Mouse (Mus musculus): ENCODE data around the gene Itln1.

- TF ChIP-seq CTCF (IDR thresholded peaks at IDR 0.05; ENCODE audit: extremely low read depth, insufficient read depth, insufficient read length, insufficient replicate concordance) (no peak), POLR2A (IDR thresholded peaks at IDR 0.05; ENCODE audit: low read depth, low read length) (no peak)
These were observed 19.5 kb downstream of the Itln1 start for GRCm38 (mm10) chr1:171515557-171515956.

Measured in spleen, adult 2 months (tissue).